Mouse (Mus musculus) embryonic fibroblast, embryonic 13.5 days (primary cell): ENCODE data around the gene BC107364.

Source experiments
- CTCF ChIP-seq: IDR thresholded peaks from 2 replicates; pipeline ENCODE4 v1.5.1; 2011; ENCODE audit warnings: mild to moderate bottlenecking, control low read depth, low read length, moderate library complexity, borderline replicate concordance; ENCODE audit not compliant: insufficient read depth
- POLR2A ChIP-seq: IDR thresholded peaks from 2 replicates; pipeline ENCODE4 v1.6.1; 2011; ENCODE audit warnings: low read depth, mild to moderate bottlenecking, control low read depth, low read length, moderate library complexity

DNA sequence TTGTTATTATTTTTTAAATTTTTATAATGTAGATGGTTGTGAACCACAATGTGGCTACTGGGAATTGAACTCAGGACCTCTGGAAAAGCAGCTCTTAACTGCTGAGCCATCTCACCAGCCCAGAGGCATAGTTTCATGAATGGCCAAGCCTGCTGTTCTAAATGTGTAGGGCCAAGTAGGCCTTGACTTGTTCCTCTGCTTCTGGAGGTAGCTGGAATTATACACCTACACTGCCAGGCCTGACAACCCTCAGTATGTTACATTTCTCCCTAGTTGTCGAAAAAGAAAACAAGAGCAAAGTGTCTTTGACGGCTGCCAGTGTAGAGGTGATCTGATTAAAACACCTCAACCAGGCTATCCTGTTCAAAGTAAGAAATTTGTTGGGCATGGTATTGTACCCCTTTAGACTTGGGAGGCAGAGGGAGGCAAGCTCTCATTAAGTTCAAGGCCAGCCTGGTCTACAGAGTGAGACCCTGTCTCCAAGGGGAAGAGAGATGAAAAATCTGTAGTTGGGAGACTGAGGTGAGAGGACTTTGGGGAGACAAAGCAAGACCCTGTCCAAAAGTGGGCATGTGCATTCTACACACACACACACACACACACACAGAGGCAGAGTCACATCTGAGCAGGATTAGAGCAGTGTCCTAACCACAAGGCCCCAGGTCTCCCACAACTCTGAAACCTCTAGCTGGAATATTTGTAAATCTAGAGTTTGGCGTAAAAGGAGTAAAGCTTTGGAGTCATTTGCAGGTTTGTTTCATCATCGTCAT lies 46.6 kb upstream of the BC107364 start:
- no peak for TF ChIP-seq POLR2A
- TF ChIP-seq CTCF, result no peak
